Mouse (Mus musculus) neutrophil, adult 5-6 weeks (primary cell): ENCODE measurements around the gene Ate1. TPM values are rescaled to one million over a fixed set of nuclear protein-coding genes. Genes with fewer than 3 reads are reported as not detected.
"Not testable (repeated sequence)": the region's sequence is repeated elsewhere in the genome, so short reads cannot be mapped to it uniquely, and the experiment has no call there.

Experiments used
- ATAC-seq: fragments of 151-379, 151-347 bp; 2 replicates; pipeline ENCODE4 v1.8.0; 2017; ENCODE audit warnings: mild to moderate bottlenecking, moderate TSS enrichment; ENCODE audit not compliant: insufficient number of reproducible peaks, poor library complexity, low FRiP score, severe bottlenecking; ENCODE audit errors: extremely low read depth
- total RNA-seq: library from RNA; stranded (forward); fragments of 200-1000 nt; gene quantifications from 2 replicates; pipeline ENCODE4 v1.2.3, GENCODE M21; 2017

The Ate1 gene
- total RNA-seq, 1 experiment from 2014 or later: 77.6 TPM

DNA sequence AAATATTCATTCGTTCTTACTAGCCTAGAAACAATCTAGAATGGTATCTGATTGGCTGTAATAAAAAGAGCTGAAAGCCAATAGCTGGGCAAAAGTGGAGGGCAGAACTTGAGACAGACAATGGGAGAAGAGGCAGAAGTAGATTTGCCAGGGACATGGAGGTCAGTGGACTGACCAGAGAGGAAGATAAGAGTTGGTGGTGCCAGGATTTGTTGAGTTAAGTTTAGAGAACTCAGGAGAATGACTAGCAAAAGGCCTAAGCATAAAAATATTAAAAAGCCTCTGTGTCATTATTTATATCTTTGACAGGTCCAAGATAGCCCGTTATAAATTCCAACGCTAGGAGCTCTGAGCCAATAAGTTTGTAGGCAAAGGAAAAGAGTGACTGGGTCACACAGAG lies 65.9 kb downstream of the Ate1 start:
- ATAC-seq: no peak

DNA sequence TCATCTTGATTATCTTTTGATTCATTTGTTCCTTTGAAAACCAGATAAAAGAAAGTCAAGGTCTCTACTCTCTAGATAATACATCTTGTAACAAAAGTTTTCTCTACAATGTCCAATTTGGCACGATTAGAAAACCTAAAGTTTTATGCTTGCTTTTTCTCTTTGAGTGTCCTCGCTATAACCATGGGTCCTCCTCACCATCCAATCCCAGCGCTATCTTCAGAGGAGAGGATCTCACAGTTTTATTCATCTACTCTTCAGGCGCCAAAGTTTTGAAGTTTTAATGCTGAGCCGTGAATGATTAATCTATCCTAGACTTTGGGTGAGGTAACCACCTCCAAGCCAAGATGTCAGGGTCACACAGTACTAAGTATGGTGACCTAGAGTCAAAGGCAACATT lies 84.4 kb downstream of the Ate1 start:
- ATAC-seq: no peak

DNA sequence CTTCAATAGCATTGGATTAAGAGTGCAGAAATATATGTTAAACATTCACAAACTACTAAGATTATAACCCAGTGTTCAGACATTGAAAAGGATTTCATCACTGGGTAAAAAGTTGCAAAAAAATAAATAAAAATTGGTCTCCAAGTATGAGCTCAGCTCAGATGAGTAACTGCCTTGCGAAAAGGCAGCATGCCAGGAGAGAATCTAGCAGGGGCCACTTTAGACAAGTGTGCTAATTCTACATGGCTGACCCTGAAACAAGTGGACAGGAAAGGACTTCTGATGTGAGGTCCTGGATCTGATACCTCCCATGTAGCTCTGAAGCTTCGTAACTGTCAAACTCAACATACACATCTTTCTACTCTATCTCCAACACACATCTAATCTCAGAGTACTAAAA lies 88.0 kb downstream of the Ate1 start:
- no peak for ATAC-seq

DNA sequence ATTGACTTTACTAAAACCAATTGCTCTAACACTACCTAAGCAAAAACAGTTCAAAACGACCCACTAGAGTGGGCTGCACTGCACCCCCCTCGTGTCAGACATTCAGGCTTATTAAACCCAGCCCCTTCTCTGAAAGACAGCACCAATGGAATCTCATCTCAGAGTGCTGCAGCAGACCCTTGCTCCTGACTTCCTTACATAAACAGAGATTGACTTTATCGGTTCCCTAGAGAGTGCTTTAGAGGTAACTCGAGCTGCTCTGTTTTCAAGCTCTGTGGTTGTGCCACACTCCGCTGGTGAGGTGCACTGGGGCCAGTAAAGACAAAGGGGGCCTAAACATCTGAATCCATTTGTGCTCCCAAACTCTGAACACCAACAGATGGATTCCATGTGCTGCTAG lies 93.6 kb downstream of the Ate1 start:
- no peak for ATAC-seq

DNA sequence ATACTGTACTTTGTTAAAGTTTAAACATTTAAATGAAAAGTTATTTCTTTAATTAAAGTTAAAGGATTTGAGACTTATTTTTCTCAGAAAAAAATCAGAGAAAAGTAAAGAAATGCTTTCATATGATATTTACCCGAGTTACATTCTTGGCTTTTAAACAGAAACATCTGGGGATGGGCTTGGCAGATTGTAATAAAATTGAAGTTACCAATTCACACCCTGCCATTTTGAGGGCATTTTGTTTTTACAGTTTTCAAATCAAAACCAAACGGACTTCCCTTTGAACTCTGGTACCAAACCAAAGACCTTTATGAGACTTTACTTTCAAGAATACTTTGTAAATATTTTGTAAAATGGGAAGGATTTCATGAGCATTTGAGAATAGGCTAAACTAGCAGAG lies 94.2 kb downstream of the Ate1 start:
- ATAC-seq: no peak

DNA sequence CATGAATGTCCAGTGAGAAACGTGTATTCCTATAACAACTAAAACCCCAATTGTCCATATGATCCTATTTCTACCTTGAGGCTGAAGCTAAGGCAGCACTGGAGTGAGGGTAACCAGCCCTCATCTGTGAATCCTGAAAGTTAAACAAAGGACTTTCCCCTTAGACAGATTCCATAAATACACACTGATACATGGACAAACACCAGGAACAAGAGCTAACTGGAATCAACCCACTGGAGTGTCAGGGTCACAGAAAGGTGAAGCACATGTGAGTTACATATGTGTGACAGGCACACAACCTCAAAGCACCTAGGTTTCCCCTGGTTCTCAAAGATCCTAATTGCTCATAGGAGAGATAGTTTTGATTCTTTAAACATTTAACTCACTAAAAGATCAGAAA lies 100.2 kb downstream of the Ate1 start:
- ATAC-seq: no peak

DNA sequence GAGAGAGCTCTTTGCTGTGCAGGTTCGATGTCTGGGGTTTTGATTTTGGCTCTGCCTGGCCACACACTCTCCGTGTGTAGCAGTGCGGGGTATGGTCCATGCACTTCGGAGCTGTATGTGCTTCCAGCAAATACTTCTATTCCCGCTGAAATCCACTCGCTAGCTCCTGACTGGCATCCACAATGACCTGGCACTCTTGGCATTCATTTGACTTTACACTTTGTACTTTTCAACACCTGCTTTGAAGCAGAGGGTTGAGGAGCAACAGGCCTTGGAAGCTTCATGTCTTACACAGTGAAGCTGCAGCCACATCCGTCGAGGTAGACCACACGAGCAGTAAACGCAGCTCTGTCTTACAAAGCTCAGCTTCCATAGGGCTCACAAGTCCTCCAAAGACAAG lies 112.5 kb downstream of the Ate1 start:
- no peak for ATAC-seq

DNA sequence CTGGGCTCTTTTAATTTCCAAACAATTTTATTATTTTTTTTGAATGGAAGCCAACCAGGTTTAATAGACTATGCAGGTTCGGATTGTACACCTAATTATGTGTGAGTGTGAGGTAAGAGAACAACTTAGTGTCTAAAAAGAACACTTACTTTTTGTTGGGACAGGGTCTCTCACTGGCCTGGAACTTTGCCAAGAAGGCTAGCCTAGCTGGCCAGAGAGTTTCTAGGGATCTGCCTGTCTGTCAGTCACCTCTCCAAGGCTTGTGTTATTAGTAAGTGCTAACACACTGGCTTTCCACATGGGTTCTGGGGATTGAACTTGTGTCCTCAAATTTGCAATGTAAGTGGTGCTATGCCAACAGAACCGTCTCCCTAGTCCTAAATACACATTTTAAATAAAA lies 116.8 kb downstream of the Ate1 start:
- no peak for ATAC-seq

DNA sequence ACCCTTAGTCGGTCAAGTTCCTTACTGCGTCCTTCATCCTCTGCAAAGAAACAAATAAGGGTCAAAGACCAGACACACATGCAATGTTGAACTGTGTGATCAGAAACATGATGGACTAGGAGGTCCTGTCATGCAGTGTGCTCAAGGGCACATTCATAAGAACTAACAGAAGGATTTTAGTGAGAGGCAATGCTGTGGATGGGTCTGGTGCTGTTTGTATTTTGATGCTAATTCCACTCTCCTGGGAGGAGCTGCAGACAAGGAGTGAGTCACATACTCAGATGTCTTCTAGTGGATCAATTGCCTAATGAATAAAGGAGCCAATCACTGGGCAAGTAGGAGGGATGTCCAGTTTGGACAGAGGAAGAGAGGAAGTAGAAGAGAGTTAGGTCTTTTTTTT lies 125.5 kb downstream of the Ate1 start:
- no peak for ATAC-seq

DNA sequence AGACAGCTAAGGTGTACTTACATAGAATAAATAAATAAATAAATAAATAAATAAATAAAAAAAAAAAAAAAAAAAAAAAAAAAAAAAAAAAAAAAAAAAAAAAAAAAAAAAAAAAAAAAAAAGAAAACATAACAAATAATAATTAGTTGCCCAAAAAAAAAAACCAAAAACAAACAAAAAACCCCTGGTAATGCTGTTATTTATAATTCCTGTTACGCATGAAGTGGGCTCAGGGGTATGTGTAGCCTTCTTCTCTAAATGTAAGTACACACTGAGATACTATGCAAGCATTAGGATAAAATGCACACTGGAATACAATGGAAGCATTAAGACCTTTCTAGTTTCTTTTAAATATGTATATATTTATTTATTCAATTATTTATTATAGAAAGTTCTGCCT lies 130.1 kb downstream of the Ate1 start:
- ATAC-seq: not testable (repeated sequence)

DNA sequence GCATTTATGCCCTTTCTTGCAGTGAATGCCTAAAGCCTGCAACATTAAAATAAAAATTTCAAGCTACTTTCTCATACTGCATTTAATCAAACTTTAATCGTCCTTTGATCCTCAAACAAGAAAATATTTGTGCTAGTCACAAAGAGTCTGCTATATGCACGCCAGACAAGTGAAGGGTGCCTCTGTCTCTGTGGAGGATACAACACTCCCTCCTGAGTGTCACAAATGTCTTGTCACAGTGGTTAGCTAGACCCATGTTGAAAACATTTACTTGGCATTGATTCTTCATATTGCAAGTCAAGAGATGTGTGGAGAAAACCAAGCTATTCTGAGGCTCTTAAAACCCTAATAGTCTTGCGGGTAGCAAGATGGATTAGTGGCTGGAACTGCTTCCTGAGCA lies 133.9 kb downstream of the Ate1 start:
- ATAC-seq: no peak

DNA sequence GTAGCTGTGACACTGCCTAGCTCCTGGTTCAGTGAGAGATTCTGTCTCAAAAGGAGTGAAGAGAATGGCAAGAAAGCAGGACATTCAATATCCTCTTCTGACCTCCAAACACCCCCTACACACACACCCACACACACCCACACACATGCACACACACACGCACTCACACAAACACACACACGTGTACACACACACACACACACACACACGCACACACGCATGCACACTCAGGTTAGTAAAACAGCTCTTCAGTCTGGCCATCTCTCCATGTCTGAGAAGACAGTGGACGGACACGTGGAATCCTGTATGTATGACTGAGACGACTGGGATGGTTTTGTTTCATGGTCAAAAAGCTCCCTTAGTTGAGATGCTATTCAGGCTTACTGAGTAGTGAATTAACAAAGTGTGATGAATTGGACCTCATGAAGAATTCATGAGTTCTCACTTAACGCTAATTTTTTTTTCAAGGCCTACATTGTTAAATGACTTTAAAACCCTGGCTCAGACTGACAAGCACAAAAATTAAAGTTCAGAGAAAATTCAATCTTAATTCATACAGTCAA lies 134.4 kb downstream of the Ate1 start:
- no peak for ATAC-seq

DNA sequence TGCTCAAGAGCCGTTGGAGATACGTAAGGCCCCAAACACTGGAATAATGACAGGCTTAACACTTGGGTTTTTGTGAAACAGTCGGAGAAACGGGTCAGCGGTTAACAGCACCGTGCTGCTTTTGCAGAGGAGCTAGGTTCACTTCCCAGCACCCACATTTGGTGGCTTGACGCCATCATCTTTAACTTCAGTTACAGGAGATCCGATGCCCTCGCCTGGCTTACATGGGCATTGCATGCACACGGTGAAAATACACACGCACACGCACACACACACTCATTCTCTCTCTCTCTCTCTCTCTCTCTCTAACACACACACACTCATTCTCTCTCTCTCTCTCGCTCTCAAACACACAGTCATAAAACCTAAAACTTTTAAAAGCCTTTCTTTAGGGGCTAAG lies 138.0 kb downstream of the Ate1 start:
- no peak for ATAC-seq

DNA sequence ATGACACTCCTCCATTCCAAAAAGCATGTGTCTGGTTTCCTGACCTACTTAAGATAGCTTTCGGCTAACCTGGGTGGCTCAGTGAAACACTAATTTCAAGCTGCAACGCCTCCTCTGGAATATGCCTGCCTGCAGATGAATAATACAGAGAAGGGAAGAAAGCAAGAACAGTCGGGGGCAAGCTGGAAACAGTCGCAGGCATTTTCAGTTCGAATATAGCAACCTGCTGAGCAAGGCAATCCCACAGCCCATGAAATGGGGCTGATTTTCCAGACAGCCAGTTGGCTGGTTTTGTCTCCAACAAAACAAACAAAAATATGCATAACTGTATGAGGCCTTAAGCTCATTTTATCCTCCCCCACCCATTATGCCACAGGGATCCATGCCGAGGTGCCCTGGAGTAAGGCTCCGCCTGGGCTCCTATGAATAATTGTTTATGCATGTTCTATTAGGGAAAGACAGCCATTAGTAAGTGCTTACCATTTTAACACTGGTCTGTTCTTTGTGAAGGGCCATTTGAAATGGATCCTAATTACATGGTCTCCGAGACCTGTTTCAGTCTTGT lies 138.7 kb downstream of the Ate1 start:
- ATAC-seq: no peak

DNA sequence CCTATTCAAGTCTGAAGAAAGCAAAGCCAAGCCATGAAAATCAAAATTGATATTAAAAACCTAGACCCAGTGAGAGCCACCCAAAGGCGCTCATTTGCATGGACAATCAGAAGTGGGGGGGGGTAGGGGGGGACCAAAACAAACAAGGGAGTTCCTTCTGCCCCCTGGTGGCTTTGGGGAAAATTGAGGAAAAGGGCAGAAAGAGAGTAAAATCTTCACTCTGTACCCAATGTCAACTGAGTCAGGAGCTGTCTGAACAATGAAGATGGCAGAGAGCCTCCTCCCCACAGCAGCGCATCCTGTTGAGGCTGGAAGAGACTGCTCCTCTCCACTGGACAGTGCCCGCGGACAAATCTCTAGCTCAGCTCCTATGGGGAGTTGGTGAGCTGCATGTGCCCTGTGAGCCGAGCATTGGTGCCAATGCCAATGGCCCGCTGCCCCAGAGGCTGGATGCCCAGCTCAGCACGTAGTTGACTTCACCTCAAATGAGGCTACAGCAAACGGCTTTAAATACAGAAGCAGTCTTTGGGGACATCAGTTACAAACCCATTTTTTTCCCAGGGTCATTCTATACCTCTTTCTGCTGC lies 139.3 kb downstream of the Ate1 start:
- ATAC-seq: no peak

DNA sequence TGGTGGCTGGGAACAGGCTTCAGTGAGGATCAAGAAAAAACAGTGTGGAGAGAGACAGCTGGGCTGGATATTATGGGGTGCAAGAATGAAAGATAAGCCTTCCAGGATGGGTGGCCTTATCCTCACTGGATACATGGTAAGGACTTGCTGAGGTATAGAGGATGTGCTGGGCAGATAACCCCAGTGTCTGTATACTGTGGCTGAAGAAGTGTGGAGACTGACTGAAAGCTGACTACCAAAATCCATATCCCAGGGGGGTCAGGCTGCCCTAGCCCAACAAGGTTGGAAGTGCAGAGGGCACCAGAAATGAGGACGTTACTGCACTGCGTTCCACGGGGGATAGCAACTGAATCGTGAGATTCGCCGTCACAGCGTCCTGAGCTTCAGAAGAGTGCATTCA lies 139.8 kb downstream of the Ate1 start:
- ATAC-seq: no peak

DNA sequence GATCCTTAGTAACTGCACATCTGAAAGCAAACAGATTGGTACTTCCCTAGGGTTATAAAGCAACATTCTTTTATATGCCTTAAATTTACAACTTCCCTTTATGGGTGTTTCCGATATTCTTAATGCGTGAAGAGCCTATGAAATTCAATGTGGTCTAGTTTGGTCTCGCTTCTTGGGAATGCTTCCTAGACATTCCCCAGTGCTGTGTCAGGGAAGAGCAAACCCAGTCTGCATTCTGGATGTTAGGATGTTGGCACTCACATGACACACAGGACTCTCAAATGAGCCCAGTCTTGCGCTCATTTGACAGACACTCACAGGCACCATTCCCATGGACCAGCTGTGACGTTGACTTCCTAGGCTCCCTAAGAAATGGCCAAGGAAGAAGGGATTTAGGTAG lies 140.3 kb downstream of the Ate1 start:
- ATAC-seq: no peak

DNA sequence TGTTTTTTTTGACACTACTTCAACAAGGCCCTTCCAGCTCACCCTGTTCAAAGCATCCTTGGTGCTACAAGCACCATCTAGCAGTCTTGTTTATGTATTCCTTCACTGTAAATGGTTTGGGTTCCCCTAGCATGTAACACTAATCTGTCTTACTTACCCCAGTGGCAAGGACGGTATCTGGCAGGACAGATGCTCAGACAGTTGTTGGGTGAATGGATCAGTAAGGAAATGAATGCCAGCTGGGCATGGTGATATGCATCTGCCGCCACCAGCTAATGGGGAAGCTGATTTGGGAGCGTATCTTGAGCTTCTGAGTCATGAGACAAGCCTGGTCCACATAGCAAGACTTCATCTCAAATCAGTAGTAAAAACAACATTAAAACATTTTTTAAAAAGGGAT lies 141.9 kb downstream of the Ate1 start:
- no peak for ATAC-seq

DNA sequence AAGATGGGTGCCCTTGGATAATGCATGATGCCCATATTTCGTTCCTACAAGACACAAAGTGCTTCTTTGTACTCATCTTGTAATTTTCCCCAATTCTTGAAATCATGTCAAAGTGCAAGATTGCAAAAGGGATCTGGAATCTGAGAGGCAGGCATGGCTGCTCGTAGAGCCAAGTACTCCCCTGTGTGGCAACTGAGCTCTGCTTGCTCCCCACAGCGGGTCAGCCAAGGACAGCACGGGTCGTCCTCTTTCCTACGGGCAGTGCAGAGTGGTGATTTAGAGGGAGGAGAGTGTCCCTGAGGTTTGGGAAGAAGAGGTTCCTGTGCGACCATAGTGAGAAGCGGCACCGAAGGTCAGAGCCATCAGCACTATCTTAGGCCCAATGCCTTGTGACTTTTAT lies 145.9 kb downstream of the Ate1 start:
- no peak for ATAC-seq

DNA sequence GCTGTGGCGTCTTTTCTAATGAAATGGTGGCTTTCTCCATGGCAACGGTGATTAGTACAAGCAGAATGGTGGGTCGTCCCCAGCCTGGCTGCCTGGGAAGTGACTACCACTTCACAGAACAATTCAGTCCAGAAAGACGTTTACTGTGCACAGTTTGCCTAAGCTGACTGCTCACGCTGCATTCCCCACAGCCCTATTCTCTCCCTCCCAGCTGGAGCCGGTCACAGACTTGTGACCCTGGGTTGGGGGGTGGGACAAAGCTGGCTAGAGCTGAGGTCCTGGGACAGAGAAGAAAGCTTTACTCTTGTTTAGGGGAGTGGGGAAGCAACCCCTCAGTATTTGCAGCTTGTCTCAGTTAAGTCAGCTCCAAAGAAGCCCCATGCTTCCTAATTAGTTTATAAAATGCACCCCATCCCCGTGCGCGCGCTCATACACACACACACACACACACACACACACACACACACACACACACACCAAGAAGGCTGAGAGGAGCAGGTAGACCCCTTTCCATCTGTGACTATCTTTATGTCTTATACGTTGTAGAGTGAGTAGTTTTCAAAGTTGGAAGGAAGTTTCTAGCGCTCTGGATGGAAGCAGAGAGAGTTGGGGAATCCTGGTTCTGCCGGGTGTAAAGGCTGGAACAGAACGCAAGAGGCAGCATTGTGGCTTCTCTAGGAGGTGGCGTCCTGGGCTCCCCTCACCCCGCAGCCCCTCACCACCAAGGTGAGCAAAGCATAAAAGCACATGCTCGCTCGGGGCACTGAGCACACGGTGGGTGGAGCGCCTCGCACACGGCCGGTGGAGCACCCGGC lies 151.1 kb downstream of the Ate1 start:
- ATAC-seq: no peak
